Mouse (Mus musculus) heart, postnatal 4 days (tissue): ENCODE data around the gene Pcare. TPM values are rescaled to one million over a fixed set of nuclear protein-coding genes. Genes with fewer than 3 reads are reported as not detected.
"Not testable (repeated sequence)": the region's sequence is repeated elsewhere in the genome, so short reads cannot be mapped to it uniquely, and the experiment has no call there.

ENCODE experiments used
- DNase-seq: peaks from one replicate; pipeline ENCODE4 v3.0.0; 2021
- total RNA-seq, 2 experiments: library from RNA; stranded (reverse); gene quantifications; 2 replicates each; pipeline ENCODE4 v1.2.3; 2021

Gene Pcare
- 1 to 10 TPM; 1.4 to 1.6 TPM for total RNA-seq

DNA sequence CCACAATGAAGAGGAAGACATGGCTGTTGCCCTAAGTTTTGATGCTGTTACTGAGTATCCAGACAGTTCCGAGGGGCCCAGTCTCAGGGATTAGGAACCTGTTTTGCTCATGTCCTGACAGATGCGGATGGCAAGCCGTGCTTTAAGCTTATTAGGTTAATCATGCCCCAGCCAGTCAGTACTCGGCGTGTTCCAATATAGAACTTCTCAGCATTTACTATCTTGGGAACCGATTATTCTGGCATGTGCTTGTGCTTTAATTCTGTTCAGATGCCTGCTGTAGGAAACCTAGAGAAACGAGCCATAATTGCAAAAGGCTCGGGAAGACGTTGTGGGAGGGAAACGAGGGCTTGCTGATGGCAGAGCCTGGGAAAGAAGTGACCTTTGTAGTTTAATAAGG, at the start of gene Pcare:
Pcare (minus strand) TSS at position 64 of the 400 bp plus-strand sequence.
- no peak for DNase-seq

DNA sequence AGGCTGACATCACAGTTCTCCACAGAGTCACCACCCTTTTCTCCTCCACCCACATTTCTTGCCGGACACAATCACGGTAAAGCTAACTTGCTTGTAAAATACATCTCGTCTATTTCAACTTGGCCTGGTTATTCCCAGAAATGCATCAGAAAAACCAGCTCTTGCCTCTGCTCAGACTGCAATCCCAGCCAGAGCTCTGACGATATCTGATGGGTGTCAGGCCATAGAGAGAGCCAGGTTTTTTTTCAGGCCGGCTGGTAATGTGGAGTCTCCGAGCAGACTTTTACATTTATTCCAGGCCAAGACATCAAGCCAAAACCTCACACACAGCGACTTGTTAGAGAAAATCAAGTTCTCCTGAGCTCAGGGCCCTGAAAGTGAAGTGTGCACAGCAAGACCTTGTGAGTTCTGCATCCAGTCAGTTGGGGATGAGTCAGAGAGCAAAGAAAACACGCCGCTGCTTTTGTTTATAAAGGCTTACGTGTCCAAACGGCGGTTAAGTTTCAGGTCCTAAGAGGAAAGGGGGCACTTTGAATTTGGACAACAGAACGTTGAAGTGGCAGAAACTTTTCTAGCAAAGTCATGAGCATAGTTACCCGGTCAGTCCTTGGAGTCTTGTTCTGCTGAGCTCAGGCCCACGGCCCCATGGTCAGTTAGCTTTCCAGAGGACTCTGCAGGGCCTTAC, 43.0 kb upstream of the Pcare start:
- DNase-seq: peak; percentile 57

DNA sequence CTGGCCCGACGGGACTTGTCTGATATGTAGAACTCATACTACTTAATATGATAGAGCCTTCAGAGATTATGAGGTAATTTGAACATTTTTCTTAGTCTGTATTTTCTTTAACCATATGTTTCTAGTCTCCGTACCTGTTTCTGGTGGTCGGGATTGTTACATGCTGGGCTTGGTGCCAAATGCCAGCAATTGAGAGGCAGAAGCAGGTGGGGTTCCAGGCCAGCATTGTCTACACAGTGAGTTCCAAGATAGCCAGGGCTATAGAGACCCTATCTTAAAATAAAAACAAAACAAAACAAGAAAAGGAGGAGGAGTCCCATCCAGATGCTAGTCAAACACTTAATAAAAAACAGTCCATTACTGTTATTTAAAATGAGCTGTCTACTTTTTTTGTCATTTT, 38.9 kb upstream of the Pcare start:
- no peak for DNase-seq

DNA sequence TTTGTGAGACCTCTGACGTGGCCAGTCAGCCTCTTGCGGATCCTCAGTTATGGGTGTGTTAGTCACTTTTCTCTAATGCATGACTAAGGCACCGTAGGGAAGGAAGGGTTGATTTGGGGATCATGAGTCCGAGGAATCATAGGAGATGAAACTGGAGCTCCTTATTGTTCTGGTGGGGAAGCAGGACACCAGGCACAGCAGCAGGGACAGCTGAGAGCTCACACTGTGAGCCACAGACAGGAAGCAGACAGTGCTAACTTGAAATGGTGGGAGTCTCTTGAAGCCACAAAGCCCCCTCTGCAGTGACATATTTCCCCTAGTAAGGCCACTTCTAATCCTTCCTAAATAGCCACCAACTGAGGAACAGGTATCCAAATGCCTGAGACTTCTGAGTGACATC, 38.4 kb upstream of the Pcare start:
- no peak for DNase-seq

DNA sequence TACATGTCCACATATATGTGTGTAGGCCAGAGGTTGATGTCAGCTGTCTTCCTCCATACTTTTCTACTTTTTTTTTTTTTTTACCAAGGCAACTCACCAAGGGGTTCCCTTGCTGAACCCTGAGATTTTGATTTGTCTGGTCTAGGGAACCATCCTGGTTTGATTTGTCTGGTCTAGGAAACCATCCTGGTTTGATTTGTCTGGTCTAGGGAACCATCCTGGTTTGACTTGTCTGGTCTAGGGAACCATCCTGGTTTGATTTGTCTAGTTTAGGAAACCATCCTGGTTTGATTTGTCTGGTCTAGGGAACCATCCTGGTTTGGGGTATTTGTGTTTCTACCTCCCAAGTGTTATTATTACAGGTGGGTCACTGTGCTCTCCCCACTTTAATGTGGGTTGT, 33.8 kb upstream of the Pcare start:
- no peak for DNase-seq

DNA sequence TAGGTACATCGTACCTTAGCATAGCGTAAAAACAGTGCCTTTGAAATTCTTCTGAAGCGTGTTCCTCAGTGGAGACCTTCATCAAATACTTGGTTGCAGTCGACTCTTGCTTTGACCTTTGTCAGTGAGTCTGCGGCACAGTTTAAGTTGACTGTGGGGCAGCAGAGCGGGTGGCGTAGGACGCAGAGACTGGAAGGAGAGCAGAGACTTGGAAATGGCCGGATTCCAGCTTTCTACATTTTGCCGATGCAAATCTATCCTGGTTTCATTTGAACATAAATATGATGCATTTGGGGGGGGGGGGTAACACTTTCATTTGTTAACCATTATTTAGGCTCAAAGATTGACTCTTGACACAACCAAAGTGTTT, 30.7 kb upstream of the Pcare start:
- DNase-seq: peak; percentile 20

DNA sequence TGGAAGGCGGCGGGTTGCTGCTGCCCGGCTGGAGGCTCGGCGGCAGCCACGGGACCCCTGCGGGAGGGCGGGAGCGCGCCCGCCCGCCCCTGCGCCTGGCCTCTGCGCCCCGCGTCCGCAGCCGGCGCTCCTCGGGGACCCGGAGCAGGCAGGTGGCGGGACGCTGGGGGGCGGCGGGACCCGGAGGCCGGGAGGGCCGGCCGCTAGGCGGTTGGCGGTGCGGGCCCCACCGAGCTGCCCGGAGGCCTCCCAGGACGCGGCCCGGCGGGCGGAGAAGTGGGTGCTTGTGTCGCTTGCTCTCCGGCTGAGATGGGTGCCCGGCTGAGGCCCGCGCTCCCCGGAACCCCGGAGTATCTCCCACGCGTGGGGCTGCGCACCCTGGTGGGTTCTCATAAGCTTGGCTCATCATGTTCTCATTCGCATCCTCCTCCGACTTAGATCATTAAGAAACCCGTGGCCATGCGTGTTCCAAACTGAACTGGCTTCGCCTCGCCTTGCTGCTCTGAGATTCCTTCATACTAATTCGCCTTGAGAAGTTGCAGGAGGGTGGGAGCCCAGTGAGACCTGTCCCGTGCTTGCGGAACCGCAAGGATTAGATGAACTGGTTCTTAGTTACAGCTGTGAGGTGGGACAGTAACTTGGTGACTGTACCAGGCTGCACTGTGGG, 30.1 kb upstream of the Pcare start:
- DNase-seq: peak; percentile 40

DNA sequence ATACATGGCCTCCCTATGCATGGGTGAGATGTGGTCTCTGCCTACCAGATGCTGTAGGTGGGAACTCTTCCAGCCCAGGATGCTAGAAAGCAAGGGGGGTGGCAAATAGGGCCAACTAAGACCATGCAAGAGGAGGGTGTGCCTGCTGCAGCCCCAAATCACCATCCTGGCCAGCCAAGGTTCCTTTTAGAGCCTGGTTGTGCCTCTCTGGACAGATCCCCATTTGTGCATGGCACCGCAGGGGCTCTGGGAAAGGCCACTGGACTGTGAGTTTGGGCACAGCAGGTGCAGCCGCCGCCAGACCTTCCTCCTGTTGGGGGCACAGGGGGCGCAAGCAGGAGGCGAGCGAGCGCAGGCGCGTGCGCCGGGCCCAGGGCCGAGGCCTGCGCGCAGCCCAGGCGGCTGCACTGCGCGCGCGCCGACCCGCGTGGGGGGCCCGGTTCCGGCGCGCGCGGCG, 29.6 kb upstream of the Pcare start:
- no peak for DNase-seq

DNA sequence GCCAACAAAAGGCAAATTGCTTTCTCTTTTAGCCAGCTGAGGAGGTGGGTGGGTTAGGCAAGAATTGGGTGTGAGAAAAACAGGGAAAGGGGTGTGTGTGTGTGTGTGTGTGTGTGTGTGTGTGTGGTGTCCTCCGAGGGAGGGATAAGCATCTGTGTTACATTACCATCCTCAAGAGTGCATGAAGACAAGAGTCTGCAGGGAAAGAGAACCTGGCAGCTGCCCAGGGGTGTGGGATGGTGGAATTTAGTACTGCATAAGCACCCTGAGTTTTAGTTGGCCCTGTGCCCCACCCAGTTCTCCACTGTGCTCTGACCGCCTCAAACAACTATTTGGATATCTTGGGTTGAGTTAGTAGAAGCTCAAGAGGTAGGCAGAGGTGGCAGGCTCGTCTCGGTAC, 28.3 kb upstream of the Pcare start:
- DNase-seq: peak; percentile 50

DNA sequence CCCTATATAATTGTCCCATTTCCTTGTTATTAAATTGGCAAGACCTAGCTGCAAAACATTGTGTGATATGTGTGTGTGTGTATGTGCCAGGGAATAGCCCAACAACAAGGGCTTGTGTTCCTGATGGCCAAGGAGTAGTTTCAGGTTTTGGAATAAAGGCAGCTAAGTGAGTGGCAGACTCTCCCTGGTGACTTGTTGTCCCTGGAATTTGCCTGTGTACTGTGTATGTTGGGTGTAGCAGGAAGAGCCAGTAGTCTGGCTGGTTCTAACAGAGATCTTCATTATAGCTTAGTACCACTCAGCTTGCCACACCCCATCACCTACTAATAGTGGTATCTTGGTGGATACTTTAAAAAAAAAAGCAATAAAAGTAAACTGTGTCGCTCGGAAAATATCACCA, 27.8 kb upstream of the Pcare start:
- DNase-seq: no peak

DNA sequence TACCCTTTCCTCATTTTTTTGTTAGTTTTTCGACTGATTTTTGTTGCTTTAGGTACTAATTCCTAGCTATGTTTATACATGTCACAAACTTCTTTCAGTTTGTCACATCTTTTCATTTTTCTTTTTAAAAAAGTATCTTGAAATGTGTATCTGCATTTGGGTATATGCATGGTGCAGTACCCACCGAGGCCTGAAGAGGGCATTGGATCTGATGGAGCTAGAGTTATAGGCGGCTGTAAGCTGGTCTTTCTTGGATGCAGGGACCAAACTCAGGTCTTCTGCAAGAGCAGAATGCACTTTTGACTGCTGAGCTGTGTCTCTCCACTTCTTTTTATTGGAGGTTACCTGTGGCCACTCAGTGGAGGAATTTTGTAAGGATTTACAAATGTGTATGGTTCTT, 26.0 kb upstream of the Pcare start:
- DNase-seq: no peak

DNA sequence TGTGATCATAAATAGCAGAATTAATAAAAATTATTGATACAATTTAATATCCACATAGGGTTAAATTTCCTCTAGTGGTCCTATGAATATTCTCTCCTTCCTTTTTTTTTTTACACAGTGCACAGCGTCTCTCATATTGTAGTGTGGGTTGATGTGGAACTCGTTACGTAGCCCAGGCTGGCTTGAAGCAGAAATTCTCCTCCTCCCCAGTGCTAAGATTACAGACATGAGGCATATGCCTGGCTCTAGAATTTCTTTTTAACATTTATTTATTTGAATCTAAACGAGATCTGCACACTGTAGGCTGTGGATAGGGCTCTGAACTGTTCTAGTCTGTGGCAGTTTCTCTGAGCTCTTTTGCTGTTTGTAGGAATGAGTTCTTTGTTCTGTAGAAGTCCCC, 22.6 kb upstream of the Pcare start:
- no peak for DNase-seq

DNA sequence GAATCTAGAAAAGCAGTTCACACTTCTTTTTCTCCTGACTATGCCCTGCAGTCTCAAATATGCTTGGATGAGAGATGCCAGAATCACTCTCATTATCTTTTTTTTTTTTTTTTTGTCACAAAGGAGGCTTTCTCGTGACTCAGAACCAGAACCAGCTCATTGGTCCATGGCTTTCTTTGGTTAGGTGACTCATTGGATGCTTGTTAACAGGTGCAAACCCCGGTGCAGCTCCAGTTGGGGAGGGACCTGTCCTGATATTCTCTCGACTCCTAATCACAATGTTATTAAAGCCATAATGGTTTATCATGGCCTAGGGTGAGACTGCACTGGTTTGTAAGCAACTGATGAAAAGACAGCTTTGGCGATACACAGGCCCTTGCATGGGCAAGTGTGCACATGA, 21.5 kb upstream of the Pcare start:
- no peak for DNase-seq

DNA sequence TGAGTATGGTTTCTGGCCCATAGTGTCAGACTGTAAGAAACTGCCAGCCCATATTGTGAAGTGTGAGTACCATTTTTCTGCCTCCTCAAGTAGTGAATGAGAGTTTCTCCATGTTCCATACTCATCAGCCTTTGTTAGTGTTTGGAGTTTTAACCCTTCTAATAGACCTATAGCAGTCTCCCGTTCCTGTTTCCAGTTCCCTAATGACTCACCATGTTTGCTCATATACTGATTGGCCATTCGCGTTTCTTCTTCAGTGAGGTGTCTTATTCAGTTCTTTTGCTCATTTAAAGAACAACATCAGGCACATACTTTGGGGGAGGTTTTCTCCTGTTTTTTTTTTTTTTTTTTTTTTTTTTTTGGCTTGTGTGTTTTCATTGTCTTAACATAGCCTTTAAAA, 18.0 kb upstream of the Pcare start:
- no peak for DNase-seq

DNA sequence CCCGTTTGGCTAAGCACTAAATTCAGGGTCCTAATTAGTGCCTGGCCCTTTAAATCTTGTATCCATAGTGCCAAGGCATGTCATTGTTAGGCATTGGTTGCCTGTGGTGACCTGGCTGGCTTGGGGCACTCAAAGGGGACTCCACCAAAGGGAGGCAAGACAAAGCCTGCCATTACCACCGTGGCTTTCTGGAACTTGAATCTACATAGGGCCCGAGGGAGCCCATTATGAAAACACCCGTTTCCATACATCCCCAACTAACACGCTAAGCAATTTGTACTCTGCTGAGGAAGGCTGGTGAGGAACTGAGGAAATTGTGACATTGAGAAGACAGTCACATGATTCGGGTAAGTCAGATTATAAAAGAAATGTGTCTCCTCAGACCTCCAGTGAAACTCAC, 16.9 kb upstream of the Pcare start:
- no peak for DNase-seq

DNA sequence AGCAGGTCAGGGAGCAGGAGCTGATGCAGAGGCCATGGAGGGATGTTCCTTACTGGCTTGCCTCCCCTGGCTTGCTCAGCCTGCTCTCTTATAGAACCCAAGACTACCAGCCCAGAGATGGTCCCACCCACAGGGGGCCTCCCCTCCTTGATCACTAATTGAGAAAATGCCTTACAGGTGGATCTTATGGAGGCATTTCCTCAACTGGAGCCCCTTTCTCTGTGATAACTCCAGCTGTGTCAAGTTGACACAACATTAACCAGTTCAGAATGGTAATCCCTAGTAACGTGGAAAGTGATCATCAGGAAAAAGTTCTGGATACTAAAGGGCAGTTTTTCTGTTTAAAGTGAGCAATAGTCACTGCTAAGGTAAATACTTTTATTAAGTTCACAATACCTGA, 15.5 kb upstream of the Pcare start, which contains the start of gene Clip4:
Clip4 (plus strand) TSS at position 301 of the 400 bp plus-strand sequence.
- not testable (repeated sequence) for DNase-seq

DNA sequence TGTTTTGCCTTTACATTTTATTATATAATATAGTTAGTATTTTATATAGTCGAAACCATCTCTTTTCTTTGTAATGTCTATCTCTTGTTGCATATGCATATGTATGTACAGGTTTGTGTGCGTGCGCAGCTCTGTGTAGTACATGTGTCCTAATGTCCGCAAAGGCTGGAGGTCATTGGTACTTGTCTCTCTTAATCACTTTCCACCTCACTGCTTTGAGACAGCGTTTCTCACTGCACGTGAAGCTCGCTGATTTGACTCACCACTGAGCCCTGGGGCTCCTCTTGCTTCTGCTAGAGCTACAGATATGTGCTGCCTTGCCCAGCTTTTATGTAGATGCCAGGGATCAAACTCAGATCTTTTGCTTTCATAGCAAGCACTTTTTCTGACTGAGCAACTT, 7.8 kb upstream of the Pcare start:
- DNase-seq: no peak

DNA sequence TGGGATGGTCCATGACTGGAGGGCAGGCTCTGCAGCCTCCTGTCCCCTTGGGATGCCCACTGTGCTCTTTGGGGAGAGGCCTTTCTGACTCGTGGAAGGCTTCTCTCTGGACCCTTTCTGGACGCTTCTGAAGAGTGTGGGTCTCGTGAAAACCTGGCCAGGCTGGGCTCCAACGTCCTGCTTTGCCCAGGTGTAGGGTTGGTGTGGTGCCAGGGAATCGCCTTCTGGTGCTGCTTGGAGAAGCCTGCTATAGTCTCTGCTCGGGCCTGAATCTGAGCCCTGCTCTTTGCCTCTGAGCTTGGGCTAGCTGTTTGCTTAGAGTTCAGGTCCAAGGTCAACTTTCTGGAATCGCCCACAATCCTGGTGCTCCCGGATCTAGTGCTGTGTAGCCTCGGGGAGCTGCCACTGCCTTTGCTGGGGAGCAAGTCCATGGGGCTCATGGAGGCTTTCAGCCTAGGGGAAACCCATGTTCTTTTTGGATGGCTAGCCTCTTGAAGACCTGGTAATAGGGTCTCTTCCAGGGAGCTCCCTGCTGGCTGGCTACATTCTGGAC, 3.0 kb downstream of the Pcare start:
- no peak for DNase-seq

DNA sequence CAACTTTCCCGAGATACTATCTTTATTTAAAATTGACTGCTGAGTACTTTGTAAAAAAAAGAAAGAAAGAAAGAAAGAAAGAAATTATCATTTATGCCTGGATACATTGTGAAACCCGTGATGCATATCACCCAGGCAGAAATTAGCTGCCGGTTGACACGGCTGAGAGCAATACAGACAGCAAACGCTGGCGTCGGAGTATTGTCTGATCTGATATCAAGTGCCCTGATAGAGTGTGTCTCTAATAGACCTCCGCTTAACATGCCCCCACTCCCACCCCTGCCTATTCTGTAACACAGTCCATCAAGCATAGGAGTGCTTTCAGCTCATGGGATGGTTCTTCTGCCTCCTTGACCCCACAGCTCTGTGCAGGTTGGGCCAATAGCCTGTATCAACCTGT, 5.1 kb downstream of the Pcare start:
- DNase-seq: no peak

DNA sequence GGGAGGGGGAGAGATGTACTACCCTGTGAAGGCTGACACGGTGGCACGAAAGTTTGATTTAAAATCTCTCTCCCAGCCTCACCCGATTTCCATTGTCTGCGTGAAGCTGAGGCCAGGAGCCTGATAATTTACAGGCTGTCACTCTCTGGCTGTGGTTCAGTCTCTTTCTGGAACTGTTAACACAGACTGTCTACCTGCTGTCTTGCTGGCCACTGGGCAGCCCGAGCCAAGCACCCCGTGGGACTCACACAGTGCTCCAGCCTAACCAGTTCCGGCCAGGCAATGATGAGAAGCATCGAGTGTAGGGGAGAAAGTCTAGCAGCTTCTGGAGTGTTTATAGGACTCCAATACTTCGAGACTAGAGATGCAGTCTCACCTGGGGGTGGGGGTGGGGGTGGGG, 6.6 kb downstream of the Pcare start:
- DNase-seq: no peak

DNA sequence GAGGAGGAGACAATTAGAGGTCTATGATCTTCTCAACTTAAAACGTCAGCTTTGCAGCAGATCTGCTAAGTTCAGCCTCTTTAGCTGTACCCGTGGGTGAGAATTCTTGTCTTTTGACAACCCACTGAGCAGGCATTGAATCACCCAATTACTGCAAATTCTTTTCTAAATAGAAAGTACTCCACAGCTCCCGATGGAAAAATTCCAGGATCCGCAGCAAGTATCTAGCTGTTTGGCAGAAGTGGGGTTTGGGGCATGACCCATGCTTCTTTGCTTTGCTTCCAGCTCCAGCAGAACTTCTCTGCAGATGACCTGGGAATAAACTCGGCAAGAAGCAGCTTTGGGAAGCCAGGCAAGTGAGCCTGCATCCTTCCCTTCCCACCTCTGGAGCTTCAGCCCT, 9.8 kb downstream of the Pcare start:
- no peak for DNase-seq

DNA sequence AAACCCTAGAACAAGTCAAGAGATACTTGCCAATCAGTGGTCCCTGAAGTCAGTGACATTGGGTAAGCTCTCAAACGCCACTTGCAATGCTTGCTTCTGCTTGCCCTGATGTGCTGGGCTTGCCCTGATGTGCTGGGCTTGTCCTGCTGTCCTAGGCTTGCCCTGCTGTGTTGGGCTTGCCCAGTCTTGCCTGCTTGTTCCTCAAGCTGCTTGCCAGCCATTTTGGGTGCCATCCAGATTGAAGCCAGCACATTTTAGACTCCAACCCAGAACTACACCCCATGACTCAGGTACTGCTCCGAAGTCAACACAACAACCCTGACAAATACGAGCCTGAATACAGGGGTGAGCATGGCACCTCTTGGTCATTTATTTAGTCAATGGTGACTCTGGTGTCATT, 10.5 kb downstream of the Pcare start:
- no peak for DNase-seq

DNA sequence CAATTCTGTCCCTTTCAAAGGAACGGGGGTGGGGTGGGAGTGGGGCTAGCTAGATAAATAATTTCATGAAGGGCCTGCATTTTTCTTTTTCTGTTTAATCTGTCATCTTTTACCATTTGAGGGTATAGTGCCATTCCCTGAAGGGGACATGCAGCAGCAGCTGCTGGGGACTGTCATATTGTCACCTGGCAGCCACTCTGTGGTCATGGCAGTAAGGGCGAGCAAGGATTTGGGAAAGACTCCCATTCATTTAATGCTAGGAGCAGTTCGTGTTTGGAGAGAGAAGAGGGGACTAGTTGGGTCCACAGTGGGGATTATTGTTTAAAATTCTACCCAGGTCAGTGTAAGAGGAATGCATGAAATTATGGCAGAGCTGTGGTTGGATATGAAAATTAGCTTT, 16.3 kb downstream of the Pcare start:
- no peak for DNase-seq

DNA sequence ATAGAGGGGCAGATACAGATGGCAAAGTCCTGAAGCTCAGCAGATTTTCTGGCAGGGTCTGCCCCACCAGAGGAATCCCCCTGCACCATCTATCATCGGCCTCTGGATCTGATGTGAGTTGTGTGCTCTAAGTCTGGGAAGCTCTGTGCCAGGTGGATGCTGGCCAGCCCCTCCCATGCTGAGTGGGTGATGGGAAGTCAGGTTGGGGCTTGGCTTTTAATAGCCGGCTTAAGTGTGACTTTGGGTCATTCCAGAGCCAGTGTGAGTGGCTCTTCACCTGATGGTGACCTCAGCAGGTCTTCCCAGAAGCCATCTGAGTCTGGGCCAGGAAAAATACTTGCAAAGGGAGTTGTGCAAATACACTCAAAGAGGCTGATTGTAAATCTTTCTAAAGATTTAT, 22.0 kb downstream of the Pcare start:
- peak; percentile 80 for DNase-seq
